Mouse (Mus musculus) gastrocnemius, adult 2 months (tissue): ENCODE data around the gene Cpped1. TPM values are rescaled to one million over a fixed set of nuclear protein-coding genes. Genes with fewer than 3 reads are reported as not detected.

Experiments
- DNase-seq: peaks from one replicate; pipeline ENCODE4 v3.0.0; 2022
- H3K27ac ChIP-seq: fragments of 200-600 bp; 2 replicates; pipeline ENCODE4 v1.8.1; 2022; ENCODE audit warnings: mild to moderate bottlenecking
- H3K4me3 ChIP-seq: fragments of 200-600 bp; 2 replicates; pipeline ENCODE4 v1.8.1; 2022; ENCODE audit warnings: mild to moderate bottlenecking, moderate library complexity
- CTCF ChIP-seq: fragments of 200-600 bp; IDR thresholded peaks from 2 replicates; pipeline ENCODE4 v1.8.1; 2022; ENCODE audit warnings: antibody characterized with exemption, mild to moderate bottlenecking, moderate library complexity
- intact Hi-C: fragments of 180-260 bp; cut with DNase I; formaldehyde crosslinking; loops from one replicate; pipeline ENCODE4 v1.15.1; 2025
- total RNA-seq, 2 experiments: library from RNA; stranded (reverse); gene quantifications; 2 replicates each; pipeline ENCODE4 v1.2.3; 2021

Gene Cpped1
- total RNA-seq, 2 experiments from 2014 or later, result 28.4 to 39.5 TPM

- TF ChIP-seq CTCF, result no peak
- Histone ChIP-seq H3K4me3 (no peak overlapping the region), H3K27ac (no peak overlapping the region)
- intact Hi-C loops, result no loop called here
- DNase-seq, result no peak
Measured at GRCm38 (mm10) chr16:11782082-11782481, 127.2 kb downstream of the Cpped1 start.

GRCm38 (mm10) chr16:11778715-11779460 lies 130.4 kb downstream of the Cpped1 start:
- H3K27ac ChIP-seq, result no peak overlapping the region
- TF ChIP-seq CTCF, result no peak
- no peak overlapping the region for H3K4me3 ChIP-seq
- intact Hi-C loops, result no loop called here
- no peak for DNase-seq

DNA sequence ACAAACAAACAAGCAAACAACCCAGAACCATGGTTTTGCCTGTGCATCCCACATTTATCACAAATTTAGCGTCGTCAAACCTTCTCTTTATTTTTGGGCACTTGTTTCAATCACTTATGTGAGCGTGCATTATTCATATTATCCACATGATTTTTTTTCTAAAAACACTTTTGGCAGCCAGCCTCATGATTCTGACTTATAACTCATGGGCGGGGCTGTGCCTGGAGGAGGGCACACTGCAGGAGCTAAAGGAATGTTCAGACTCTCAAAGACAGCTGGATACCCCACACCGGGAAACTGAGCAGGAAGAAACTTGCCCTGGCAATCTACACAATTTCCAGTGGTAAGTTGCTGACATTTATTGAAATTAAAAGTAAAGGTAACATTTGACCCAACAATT lies 131.1 kb downstream of the Cpped1 start:
- TF ChIP-seq CTCF, result no peak
- no peak overlapping the region for H3K4me3 ChIP-seq
- no peak overlapping the region for H3K27ac ChIP-seq
- no peak for DNase-seq
- intact Hi-C loops, result no loop called here

DNA sequence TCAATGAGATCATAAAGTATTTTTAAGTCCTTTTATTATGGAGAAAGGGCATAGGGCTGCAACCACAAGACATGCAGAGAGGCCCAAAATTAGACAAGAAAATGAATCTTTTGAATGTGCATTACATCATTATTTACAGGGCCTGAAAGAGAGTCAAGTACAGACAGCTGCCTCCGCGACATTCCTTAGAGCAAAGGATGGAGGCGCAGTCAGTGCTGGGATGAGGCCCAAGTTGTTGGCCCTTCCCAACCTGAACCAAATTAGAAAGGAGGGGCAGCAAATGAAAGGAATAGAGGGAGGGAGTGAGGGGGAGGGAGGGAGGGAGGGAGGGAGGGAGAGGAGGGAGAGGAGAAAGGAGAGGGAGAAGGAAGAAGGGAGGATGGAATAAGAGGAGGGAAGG lies 132.7 kb downstream of the Cpped1 start:
- intact Hi-C loops, result no loop called here
- TF ChIP-seq CTCF, result no peak
- DNase-seq, result no peak
- Histone ChIP-seq H3K27ac (no peak overlapping the region), H3K4me3 (no peak overlapping the region)

GRCm38 (mm10) chr16:11774321-11774720 lies 134.9 kb downstream of the Cpped1 start:
- Histone ChIP-seq H3K4me3 (no peak overlapping the region), H3K27ac (no peak overlapping the region)
- intact Hi-C loops, result no loop called here
- no peak for DNase-seq
- no peak for TF ChIP-seq CTCF

DNA sequence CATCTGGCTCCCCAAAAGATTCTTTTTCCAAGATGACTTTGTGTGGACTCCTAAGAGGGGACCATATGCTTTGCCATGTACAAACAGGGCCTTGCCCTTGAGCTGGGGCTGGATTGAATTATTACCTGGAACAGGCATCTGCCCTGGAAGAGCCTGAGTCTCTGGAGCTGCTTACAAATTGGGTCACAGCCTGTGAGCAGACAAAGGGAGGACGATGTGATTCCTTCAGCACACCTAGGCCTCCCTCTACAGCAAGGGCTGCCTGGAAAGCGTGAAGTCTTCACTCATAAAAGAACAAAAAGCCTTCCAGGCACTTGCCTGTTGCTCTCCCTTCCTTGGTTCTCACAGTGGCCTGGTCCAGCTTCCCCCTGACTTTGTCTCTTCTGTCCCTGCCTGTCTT lies 136.9 kb downstream of the Cpped1 start:
- no peak overlapping the region for H3K27ac ChIP-seq
- intact Hi-C loops, result no loop called here
- H3K4me3 ChIP-seq, result no peak overlapping the region
- DNase-seq, result no peak
- TF ChIP-seq CTCF, result no peak

DNA sequence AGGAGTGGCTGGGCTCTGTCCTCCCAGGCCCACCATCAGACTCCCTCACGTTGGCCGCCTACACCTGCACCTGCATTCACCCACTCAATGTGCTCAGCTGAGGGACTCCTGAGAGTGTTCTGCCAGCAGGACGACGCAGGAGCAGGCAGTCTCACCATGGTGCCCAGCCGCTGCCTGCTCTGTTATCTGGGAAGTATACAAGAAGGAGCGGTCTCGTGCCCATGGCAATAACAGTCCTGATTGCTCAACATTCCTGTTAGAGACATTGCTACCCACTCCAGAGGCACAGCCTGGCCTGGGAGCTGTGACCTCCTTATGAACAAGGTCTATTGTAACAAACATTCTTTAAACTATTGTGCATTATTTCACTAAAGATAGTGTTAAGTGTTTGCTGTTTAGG lies 151.3 kb downstream of the Cpped1 start:
- DNase-seq, result no peak
- H3K4me3 ChIP-seq, result no peak overlapping the region
- intact Hi-C loops, result no loop called here
- no peak for TF ChIP-seq CTCF
- no peak overlapping the region for H3K27ac ChIP-seq

DNA sequence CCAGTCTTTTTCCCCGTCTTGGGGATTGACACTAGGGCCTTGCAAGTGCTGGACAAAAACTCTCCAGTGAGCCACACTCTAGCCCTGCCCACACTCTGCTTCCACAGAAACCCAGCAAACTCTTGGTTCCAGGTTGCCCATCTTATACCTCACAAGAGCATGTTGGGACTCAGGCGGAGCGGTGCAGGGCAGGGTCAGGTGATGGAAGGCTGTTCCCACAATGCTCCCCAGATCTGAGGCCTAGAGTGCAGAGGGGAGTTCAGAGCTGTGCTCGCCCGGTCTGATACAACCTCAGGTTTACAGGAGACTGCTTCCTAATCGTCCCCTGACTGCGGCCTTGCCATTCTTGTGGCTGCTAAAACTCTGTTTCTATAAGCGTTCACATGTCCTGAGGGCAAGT lies 151.8 kb downstream of the Cpped1 start:
- no peak for DNase-seq
- H3K27ac ChIP-seq, result no peak overlapping the region
- H3K4me3 ChIP-seq, result no peak overlapping the region
- no peak for TF ChIP-seq CTCF
- intact Hi-C loops, result no loop called here

- no peak for TF ChIP-seq CTCF
- no peak for DNase-seq
Measured at GRCm38 (mm10) chr16:11756598-11757245, 152.5 kb downstream of the Cpped1 start.

GRCm38 (mm10) chr16:11755281-11756066 lies 153.8 kb downstream of the Cpped1 start:
- intact Hi-C loops, result no loop called here
- no peak overlapping the region for H3K4me3 ChIP-seq
- no peak overlapping the region for H3K27ac ChIP-seq
- TF ChIP-seq CTCF, result no peak
- DNase-seq, result no peak

More at GRCm38 (mm10) chr16:11756598-11757245, 152.5 kb downstream of the Cpped1 start:
- intact Hi-C loops, result no loop called here
- no peak overlapping the region for H3K27ac ChIP-seq
- H3K4me3 ChIP-seq, result no peak overlapping the region

DNA sequence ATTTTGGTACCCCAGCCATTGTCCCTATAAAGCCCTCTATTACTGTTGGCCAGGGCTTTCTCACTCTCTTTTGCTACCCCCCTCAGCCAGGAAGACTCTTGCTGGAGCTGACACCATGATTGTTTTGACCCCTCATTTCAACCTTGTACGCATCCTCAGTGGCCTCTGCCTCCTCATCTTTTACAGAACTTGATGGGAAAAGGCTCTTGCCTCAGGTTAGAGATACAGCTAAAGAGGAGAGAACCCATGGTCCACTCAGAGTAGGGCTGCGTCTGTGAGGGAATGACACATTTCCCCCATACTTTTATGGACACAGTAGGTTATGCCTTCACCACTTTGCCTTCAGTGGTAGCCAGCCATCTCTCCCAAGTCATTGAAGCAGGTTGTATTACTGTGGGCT lies 155.1 kb downstream of the Cpped1 start:
- intact Hi-C loops, result no loop called here
- no peak for TF ChIP-seq CTCF
- H3K27ac ChIP-seq, result no peak overlapping the region
- no peak for DNase-seq
- H3K4me3 ChIP-seq, result no peak overlapping the region

Other genes with a start within 250 kb of the Cpped1 start
- gene Shisa9, start 74.7 kb upstream of the Cpped1 start, total RNA-seq, result not detected